Mouse (Mus musculus) layer of hippocampus, postnatal 36 days (tissue): Measurements from ENCODE around the gene Hpca. TPM values are rescaled to one million over a fixed set of nuclear protein-coding genes. Genes with fewer than 3 reads are reported as not detected.
A peak's percentile ranks its signal among the peaks of the same experiment; 100 is the strongest.

Experiments
- DNase-seq, 2 experiments: peaks; one replicate each; pipeline ENCODE4 v3.0.0; 2022
- total RNA-seq, 2 experiments: library from RNA; stranded (reverse); gene quantifications; 2 replicates each; pipeline ENCODE4 v1.2.3; 2021

Gene Hpca
- total RNA-seq, 2 experiments from 2014 or later = 2,384 to 2,720 TPM

GRCm38 (mm10) chr4:129136189-129136578, 14.3 kb upstream of the Hpca start:
- DNase-seq = no peak

GRCm38 (mm10) chr4:129135637-129136036, 13.8 kb upstream of the Hpca start:
- no peak for DNase-seq

- DNase-seq = no peak
Measured at GRCm38 (mm10) chr4:129134799-129135585, 13.2 kb upstream of the Hpca start.

GRCm38 (mm10) chr4:129130755-129131303, 9.0 kb upstream of the Hpca start:
- no peak for DNase-seq

GRCm38 (mm10) chr4:129130149-129130548, 8.3 kb upstream of the Hpca start:
- no peak for DNase-seq

GRCm38 (mm10) chr4:129129387-129129786, 7.6 kb upstream of the Hpca start:
- no peak for DNase-seq

- no peak for DNase-seq
Measured at GRCm38 (mm10) chr4:129128582-129129338, 6.9 kb upstream of the Hpca start.

GRCm38 (mm10) chr4:129125736-129126451, 4.1 kb upstream of the Hpca start:
- no peak for DNase-seq

- DNase-seq = peak; percentile 87 to 89
Measured at GRCm38 (mm10) chr4:129124652-129125146, 2.9 kb upstream of the Hpca start.

GRCm38 (mm10) chr4:129122719-129123118, 883 bp upstream of the Hpca start:
- peak in 1 of 2 experiments; percentile 81 for DNase-seq

- no peak for DNase-seq
Measured at GRCm38 (mm10) chr4:129122107-129122506, 271 bp upstream of the Hpca start.

GRCm38 (mm10) chr4:129120520-129121445, 1.1 kb downstream of the Hpca start:
- DNase-seq = peak; percentile 80

GRCm38 (mm10) chr4:129119708-129120107, 2.1 kb downstream of the Hpca start:
- DNase-seq = no peak

- DNase-seq = no peak
Measured at GRCm38 (mm10) chr4:129117720-129118510, 3.9 kb downstream of the Hpca start.

- no peak for DNase-seq
Measured at GRCm38 (mm10) chr4:129116703-129117102, 5.1 kb downstream of the Hpca start.

GRCm38 (mm10) chr4:129113083-129113988, 8.5 kb downstream of the Hpca start:
- peak; percentile 83 to 88 for DNase-seq

GRCm38 (mm10) chr4:129112231-129112630, 9.6 kb downstream of the Hpca start:
- no peak for DNase-seq

GRCm38 (mm10) chr4:129111350-129111749, 10.5 kb downstream of the Hpca start:
- no peak for DNase-seq

GRCm38 (mm10) chr4:129110804-129111203, 11.0 kb downstream of the Hpca start:
- DNase-seq = no peak
